Mouse (Mus musculus): Measurements from ENCODE around the gene Eif5a. TPM values are rescaled to one million over a fixed set of nuclear protein-coding genes. Genes with fewer than 3 reads are reported as not detected.
"Not testable (repeated sequence)": the region's sequence is repeated elsewhere in the genome, so short reads cannot be mapped to it uniquely, and the experiment has no call there.

Eif5a gene
- polyA plus RNA-seq, 1 experiment from 2014 or later = 1,181 TPM

- Histone ChIP-seq H3K4me3 (replicated peaks; ENCODE audit: low read length) (no peak overlapping the region), H3K36me3 (ENCODE audit: control insufficient read depth, insufficient read depth) (peaks cover 27% of the 10 kb centered on the region), H3K9ac (replicated peaks; ENCODE audit: low read depth, low read length) (no peak overlapping the region), H3K4me2 (ENCODE audit: low read length) (no peak overlapping the region), H3K27ac (ENCODE audit: low read length) (no peak overlapping the region), H3K4me1 (replicated peaks; ENCODE audit: control insufficient read depth, insufficient read depth, low read length) (peaks cover 40% of the 10 kb centered on the region), H3K27me3 (replicated peaks; ENCODE audit: control insufficient read depth, insufficient read depth, low read length) (no peaks in the 10 kb centered on the region), H3K9me3 (ENCODE audit: control insufficient read depth, low read length) (no peaks in the 10 kb centered on the region)
- WGBS = 88% methylated on average over 8 of the region's 8 CpGs
- no peak for ATAC-seq
Observed at GRCm38 (mm10) chr11:69917379-69917948, 4.3 kb downstream of the Eif5a start.

GRCm38 (mm10) chr11:69916652-69917378 is 4.9 kb downstream of the Eif5a start:
- H3K9me3 ChIP-seq (ENCODE audit: control insufficient read depth, low read length); ATAC-seq; H3K4me3 ChIP-seq (replicated peaks; ENCODE audit: low read length); H3K4me2 ChIP-seq (ENCODE audit: low read length); H3K9ac ChIP-seq (replicated peaks; ENCODE audit: low read depth, low read length); H3K27ac ChIP-seq (ENCODE audit: low read length); H3K27me3 ChIP-seq (replicated peaks; ENCODE audit: control insufficient read depth, insufficient read depth, low read length): not testable (repeated sequence)
- peaks cover 36% of the 10 kb centered on the region for H3K4me1 ChIP-seq (replicated peaks; ENCODE audit: control insufficient read depth, insufficient read depth, low read length)
- peaks cover 33% of the 10 kb centered on the region for H3K36me3 ChIP-seq (ENCODE audit: control insufficient read depth, insufficient read depth)
- 62% methylated on average over 7 of the region's 7 CpGs for WGBS

GRCm38 (mm10) chr11:69915667-69916627 is 5.8 kb downstream of the Eif5a start:
- no peak overlapping the region for H3K9ac ChIP-seq (replicated peaks; ENCODE audit: low read depth, low read length)
- peaks cover 36% of the 10 kb centered on the region for H3K4me1 ChIP-seq (replicated peaks; ENCODE audit: control insufficient read depth, insufficient read depth, low read length)
- H3K27ac ChIP-seq (ENCODE audit: low read length) = no peak overlapping the region
- WGBS = 64% methylated on average over 5 of the region's 5 CpGs
- H3K36me3 ChIP-seq (ENCODE audit: control insufficient read depth, insufficient read depth) = peaks cover 41% of the 10 kb centered on the region
- H3K9me3 ChIP-seq (ENCODE audit: control insufficient read depth, low read length) = no peaks in the 10 kb centered on the region
- H3K27me3 ChIP-seq (replicated peaks; ENCODE audit: control insufficient read depth, insufficient read depth, low read length) = no peaks in the 10 kb centered on the region
- H3K4me3 ChIP-seq (replicated peaks; ENCODE audit: low read length) = no peak overlapping the region
- no peak overlapping the region for H3K4me2 ChIP-seq (ENCODE audit: low read length)
- ATAC-seq = no peak

DNA sequence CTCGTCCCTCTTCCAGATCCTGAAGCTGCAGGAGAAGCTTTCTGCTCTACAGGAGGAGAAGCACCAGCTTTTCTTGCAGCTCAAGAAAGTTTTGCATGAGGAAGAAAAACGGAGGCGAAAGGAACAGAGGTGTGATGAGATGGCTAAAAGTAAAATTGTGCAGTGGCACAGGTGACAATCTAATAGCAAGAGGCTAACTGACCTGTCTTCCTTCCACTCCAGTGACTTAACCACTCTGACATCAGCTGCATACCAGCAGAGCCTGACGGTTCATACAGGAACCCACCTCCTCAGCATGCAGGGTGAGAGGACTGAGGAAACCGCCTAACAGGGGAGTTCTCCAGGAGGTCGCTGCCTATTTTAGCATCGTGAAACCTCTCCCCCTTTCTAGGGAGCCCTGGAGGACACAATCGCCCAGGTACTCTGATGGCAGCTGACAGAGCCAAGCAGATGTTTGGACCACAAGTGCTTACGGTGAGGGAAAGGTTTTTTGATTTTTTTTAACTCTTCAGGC is 6.8 kb downstream of the Eif5a start:
- ATAC-seq = no peak
- Histone ChIP-seq H3K4me2 (ENCODE audit: low read length) (peak overlapping the region; percentile 90), H3K9me3 (ENCODE audit: control insufficient read depth, low read length) (no peaks in the 10 kb centered on the region), H3K27ac (ENCODE audit: low read length) (no peak overlapping the region), H3K9ac (replicated peaks; ENCODE audit: low read depth, low read length) (no peak overlapping the region), H3K4me1 (replicated peaks; ENCODE audit: control insufficient read depth, insufficient read depth, low read length) (peaks cover 32% of the 10 kb centered on the region), H3K4me3 (replicated peaks; ENCODE audit: low read length) (peak overlapping the region; percentile 76), H3K36me3 (ENCODE audit: control insufficient read depth, insufficient read depth) (peaks cover 51% of the 10 kb centered on the region), H3K27me3 (replicated peaks; ENCODE audit: control insufficient read depth, insufficient read depth, low read length) (no peaks in the 10 kb centered on the region)
- WGBS = 39% methylated on average over 9 of the region's 9 CpGs

DNA sequence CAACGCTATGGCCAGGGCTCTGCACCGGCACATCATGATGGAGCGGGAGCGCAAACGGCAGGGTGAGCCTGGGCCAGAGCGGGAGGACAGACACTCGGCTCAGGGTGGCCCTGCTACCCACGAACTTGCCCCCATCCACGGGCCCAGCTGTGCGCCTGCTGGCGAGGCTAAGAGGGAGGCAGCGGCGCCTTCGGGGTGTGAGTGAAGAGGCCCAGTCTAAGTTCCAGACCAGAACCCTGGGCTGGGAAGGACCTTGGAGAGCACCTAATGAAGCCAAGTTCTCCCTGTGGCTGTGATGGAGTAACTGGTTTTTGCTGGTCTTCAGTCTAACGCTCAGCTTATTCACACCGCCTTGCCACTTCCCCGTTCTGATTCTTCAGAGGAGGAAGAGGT is 7.4 kb downstream of the Eif5a start:
- peak overlapping the region; percentile 79; the same call in 1 of the 2 replicates for H3K27ac ChIP-seq (ENCODE audit: low read length)
- no peak for ATAC-seq
- H3K4me3 ChIP-seq (replicated peaks; ENCODE audit: low read length) = peak overlapping the region; percentile 76
- peaks cover 55% of the 10 kb centered on the region for H3K36me3 ChIP-seq (ENCODE audit: control insufficient read depth, insufficient read depth)
- H3K4me2 ChIP-seq (ENCODE audit: low read length) = peak overlapping the region; percentile 90
- H3K4me1 ChIP-seq (replicated peaks; ENCODE audit: control insufficient read depth, insufficient read depth, low read length) = peaks cover 26% of the 10 kb centered on the region
- peak overlapping the region; percentile 82 for H3K9ac ChIP-seq (replicated peaks; ENCODE audit: low read depth, low read length)
- WGBS = 3% methylated on average over 17 of the region's 17 CpGs
- no peaks in the 10 kb centered on the region for H3K27me3 ChIP-seq (replicated peaks; ENCODE audit: control insufficient read depth, insufficient read depth, low read length)
- H3K9me3 ChIP-seq (ENCODE audit: control insufficient read depth, low read length) = no peaks in the 10 kb centered on the region

DNA sequence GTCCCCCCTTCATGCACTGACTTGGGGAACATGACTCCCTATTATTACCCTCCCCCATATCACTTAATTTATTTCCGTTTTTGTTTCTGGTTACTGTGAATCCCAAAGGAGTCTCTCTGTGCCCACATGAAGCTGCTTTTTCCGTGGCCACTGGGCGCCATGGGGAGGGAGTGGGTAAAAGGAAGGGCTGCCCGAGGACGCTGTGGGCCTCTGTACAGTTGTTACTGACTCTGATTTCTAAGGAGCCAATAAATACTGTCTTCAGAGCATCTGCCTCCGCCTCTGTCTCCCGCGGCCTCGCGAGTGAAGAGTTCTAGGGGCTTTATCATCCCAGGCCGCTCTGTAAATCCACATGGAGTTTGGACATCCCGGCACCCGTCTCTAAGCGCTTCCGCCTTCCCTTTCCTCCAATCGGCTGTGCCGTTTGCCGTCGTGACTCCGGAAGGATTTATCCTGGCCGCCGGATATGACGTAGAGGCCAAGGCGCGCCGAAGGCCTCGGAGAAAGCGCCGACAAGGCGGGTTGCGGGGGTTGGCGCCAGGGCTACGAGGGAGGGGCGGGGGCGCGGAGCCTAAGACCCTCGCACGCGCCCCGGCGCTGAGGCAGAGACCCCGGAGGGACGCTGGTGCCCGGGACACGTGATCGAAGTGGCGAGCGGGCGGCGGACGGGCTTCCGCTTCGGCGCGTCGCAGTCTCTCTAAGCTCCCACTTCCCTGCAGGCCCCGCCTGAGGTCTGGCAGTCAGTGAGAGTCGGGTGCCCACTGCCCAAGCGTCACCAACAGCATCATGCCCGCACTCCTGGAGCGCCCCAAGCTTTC is 8.0 kb downstream of the Eif5a start, which contains the start of gene Gps2:
Gene Gps2, plus strand, starts transcription at position 335 of the 818 bp plus-strand sequence.
- WGBS = 2% methylated on average over 61 of the region's 61 CpGs
- H3K27ac ChIP-seq (ENCODE audit: low read length) = peak within 1 kb of the TSS; percentile 79
- H3K4me3 ChIP-seq (replicated peaks; ENCODE audit: low read length) = peak within 1 kb of the TSS; percentile 76
- peaks cover 58% of the 10 kb centered on the region for H3K36me3 ChIP-seq (ENCODE audit: control insufficient read depth, insufficient read depth)
- no peaks in the 10 kb centered on the region for H3K27me3 ChIP-seq (replicated peaks; ENCODE audit: control insufficient read depth, insufficient read depth, low read length)
- H3K9me3 ChIP-seq (ENCODE audit: control insufficient read depth, low read length) = no peaks in the 10 kb centered on the region
- H3K4me1 ChIP-seq (replicated peaks; ENCODE audit: control insufficient read depth, insufficient read depth, low read length) = peaks cover 21% of the 10 kb centered on the region
- ATAC-seq = peak; percentile 95
- H3K4me2 ChIP-seq (ENCODE audit: low read length) = peak within 1 kb of the TSS; percentile 90
- peak within 1 kb of the TSS; percentile 82 for H3K9ac ChIP-seq (replicated peaks; ENCODE audit: low read depth, low read length)

DNA sequence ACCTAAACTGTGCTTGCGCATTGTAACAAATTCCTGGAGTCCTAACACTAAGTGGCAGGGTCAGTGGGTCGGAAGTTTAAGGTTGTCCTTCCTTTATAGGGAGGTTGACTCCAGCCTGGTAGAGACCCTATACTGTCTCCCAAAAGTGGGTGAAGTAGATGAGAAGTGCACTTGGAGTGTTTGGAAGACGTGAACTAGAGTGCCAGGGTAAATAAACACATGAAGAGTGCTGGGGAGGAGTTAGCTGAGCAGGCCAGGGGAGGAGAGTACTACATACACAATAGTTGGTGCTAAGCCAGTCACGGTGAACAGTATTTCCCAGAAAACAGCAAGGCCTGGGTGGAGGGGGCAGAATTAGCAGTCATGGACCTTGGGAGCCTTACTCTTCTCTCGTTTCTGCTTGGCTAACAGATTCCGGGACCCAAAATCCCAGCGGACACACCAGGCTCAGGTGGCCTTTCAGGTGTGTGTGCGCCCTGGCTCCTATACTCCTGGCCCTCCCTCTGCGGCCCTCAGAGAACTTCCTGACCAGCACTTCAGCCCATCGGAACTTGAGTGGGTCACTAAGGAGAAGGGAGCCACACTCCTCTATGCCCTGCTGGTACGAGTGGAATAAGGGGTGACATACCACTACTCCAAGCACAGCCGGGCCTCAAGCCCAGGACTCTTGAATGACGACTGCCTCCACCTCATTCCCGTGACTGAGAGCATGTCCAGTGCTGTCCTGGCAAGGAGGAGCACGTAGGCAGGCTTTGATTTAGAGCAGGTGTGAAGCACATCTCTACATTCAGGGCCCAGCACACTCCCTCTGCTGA is 8.8 kb downstream of the Eif5a start:
- Histone ChIP-seq H3K9me3 (ENCODE audit: control insufficient read depth, low read length) (no peaks in the 10 kb centered on the region), H3K27ac (ENCODE audit: low read length) (no peak overlapping the region), H3K36me3 (ENCODE audit: control insufficient read depth, insufficient read depth) (peaks cover 58% of the 10 kb centered on the region), H3K4me3 (replicated peaks; ENCODE audit: low read length) (peak overlapping the region; percentile 76), H3K4me2 (ENCODE audit: low read length) (peak overlapping the region; percentile 90), H3K4me1 (replicated peaks; ENCODE audit: control insufficient read depth, insufficient read depth, low read length) (peaks cover 21% of the 10 kb centered on the region), H3K27me3 (replicated peaks; ENCODE audit: control insufficient read depth, insufficient read depth, low read length) (no peaks in the 10 kb centered on the region), H3K9ac (replicated peaks; ENCODE audit: low read depth, low read length) (no peak overlapping the region; the same call in 1 of the 2 replicates)
- WGBS = 78% methylated on average over 15 of the region's 15 CpGs
- peak; percentile 13; the same call in 1 of the 2 replicates for ATAC-seq

DNA sequence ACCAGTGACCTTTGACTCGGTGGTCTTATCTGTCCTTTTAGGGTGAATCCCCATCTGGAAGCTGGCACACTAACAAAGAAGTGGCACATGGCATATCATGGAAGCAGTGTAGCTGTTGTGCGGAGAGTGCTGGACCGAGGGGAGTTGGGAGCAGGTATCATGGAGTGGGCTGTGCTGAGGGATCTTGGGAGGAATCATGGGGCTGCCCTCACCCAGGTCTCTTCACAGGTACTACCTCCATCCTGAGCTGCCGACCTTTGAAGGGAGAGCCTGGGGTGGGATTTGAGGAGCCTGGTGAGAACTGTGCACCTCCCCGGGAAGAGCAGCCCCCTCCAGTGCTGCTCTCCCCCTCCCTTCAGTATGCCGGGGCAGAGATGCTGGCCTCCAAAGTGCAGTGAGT is 10.1 kb downstream of the Eif5a start:
- Histone ChIP-seq H3K27me3 (replicated peaks; ENCODE audit: control insufficient read depth, insufficient read depth, low read length) (no peaks in the 10 kb centered on the region), H3K27ac (ENCODE audit: low read length) (no peak overlapping the region), H3K9me3 (ENCODE audit: control insufficient read depth, low read length) (no peaks in the 10 kb centered on the region), H3K4me2 (ENCODE audit: low read length) (no peak overlapping the region), H3K4me1 (replicated peaks; ENCODE audit: control insufficient read depth, insufficient read depth, low read length) (peaks cover 21% of the 10 kb centered on the region), H3K9ac (replicated peaks; ENCODE audit: low read depth, low read length) (no peak overlapping the region), H3K36me3 (ENCODE audit: control insufficient read depth, insufficient read depth) (peaks cover 61% of the 10 kb centered on the region), H3K4me3 (replicated peaks; ENCODE audit: low read length) (no peak overlapping the region)
- 93% methylated on average over 6 of the region's 6 CpGs for WGBS
- ATAC-seq = no peak
